Mouse (Mus musculus): ENCODE data around the gene Fgf7. TPM values are rescaled to one million over a fixed set of nuclear protein-coding genes. Genes with fewer than 3 reads are reported as not detected.

Gene Fgf7
- polyA plus RNA-seq, 1 experiment from 2014 or later = 0.31 TPM

- Histone ChIP-seq H3K4me3 (ENCODE audit: low read length) (no peak overlapping the region), H3K27me3 (replicated peaks; ENCODE audit: control insufficient read depth, insufficient read depth, low read length) (no peaks in the 10 kb centered on the region), H3K9me3 (ENCODE audit: control insufficient read depth, low read length) (no peaks in the 10 kb centered on the region), H3K9ac (ENCODE audit: low read depth, low read length) (no peak overlapping the region), H3K4me1 (ENCODE audit: control insufficient read depth, insufficient read depth, low read length) (no peaks in the 10 kb centered on the region), H3K27ac (ENCODE audit: low read length) (no peak overlapping the region), H3K36me3 (ENCODE audit: control insufficient read depth, insufficient read depth, low read length) (no peaks in the 10 kb centered on the region), H3K4me2 (ENCODE audit: low read depth, low read length) (no peak overlapping the region)
- no peak for ATAC-seq
- WGBS = 77% methylated on average over 3 of the region's 3 CpGs
Observed at GRCm38 (mm10) chr2:126084326-126084725, 49.9 kb downstream of the Fgf7 start.

DNA sequence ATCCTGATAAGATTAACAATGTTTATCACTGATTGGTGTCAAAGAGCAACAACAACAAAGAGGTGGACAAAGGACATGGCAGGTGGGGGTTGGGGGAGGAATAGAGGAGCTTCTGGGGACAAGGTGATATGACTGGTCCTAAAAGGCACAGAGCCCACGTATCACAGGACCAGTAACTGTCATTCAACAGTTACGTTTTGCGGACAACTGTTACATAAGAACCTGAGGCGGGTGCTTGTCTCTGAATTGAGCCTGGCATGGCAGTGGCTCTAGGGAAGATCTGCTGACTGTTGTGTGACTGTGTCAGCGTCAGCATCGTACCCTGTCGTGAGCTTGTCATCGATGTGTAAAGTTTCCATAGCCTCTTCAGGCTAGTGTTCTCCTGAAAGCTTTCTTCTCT lies 51.7 kb downstream of the Fgf7 start:
- H3K9me3 ChIP-seq (ENCODE audit: control insufficient read depth, low read length) = no peaks in the 10 kb centered on the region
- H3K36me3 ChIP-seq (ENCODE audit: control insufficient read depth, insufficient read depth, low read length) = no peaks in the 10 kb centered on the region
- no peak overlapping the region for H3K4me3 ChIP-seq (ENCODE audit: low read length)
- no peak overlapping the region for H3K4me2 ChIP-seq (ENCODE audit: low read depth, low read length)
- H3K27me3 ChIP-seq (replicated peaks; ENCODE audit: control insufficient read depth, insufficient read depth, low read length) = no peaks in the 10 kb centered on the region
- H3K4me1 ChIP-seq (ENCODE audit: control insufficient read depth, insufficient read depth, low read length) = no peaks in the 10 kb centered on the region
- ATAC-seq = no peak
- WGBS = 73% methylated on average over 8 of the region's 8 CpGs
- no peak overlapping the region for H3K27ac ChIP-seq (ENCODE audit: low read length)
- H3K9ac ChIP-seq (ENCODE audit: low read depth, low read length) = no peak overlapping the region

DNA sequence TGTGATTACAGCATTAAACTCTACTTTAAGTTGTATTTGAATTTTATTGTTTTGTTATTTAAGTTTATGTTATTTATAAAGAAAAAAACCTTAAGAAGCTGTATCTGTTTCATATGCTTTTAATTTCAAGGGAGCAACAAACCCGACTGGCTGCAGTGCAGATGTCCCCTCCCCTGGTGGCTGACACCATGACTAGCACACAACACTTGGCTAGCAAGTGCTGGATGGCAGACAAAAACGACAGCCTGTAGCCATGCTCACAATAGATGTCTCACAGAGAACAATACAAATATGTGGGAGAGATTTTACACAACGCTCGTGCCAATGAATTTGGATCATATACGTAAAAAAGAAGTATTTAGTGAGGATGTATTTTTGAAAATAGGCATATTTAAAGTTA lies 56.0 kb downstream of the Fgf7 start:
- H3K9ac ChIP-seq (ENCODE audit: low read depth, low read length) = no peak overlapping the region
- 75% methylated on average over 5 of the region's 5 CpGs for WGBS

DNA sequence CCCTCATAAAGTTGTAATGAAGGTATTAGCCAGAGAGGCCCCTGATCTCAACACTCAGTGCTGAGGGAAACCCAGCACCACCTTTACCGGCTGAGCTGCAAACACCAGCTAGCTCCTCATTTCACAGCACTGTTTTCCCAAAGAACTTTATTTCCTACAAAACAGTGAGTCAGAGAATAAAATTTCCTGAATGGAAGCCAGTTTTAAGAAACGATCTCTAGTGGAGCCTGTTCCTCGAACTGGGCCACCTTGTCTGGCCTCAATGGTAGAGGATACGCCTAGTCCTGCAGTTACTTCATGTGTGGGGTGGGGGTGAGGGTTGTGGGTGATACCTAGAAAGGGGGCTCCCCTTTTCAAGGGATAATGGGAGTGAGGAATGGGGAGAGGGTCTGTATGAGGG lies 60.2 kb downstream of the Fgf7 start:
- Histone ChIP-seq H3K4me2 (ENCODE audit: low read depth, low read length) (no peak overlapping the region), H3K27me3 (replicated peaks; ENCODE audit: control insufficient read depth, insufficient read depth, low read length) (no peaks in the 10 kb centered on the region), H3K36me3 (ENCODE audit: control insufficient read depth, insufficient read depth, low read length) (no peaks in the 10 kb centered on the region), H3K4me3 (ENCODE audit: low read length) (no peak overlapping the region), H3K9me3 (ENCODE audit: control insufficient read depth, low read length) (no peaks in the 10 kb centered on the region), H3K27ac (ENCODE audit: low read length) (no peak overlapping the region), H3K4me1 (ENCODE audit: control insufficient read depth, insufficient read depth, low read length) (no peaks in the 10 kb centered on the region), H3K9ac (ENCODE audit: low read depth, low read length) (no peak overlapping the region)
- ATAC-seq = no peak
- WGBS = 86% methylated on average over 4 of the region's 4 CpGs

More for the DNA sequence above, 56.0 kb downstream of the Fgf7 start:
- Histone ChIP-seq H3K4me2 (ENCODE audit: low read depth, low read length) (no peak overlapping the region), H3K4me1 (ENCODE audit: control insufficient read depth, insufficient read depth, low read length) (no peaks in the 10 kb centered on the region), H3K4me3 (ENCODE audit: low read length) (no peak overlapping the region), H3K27ac (ENCODE audit: low read length) (no peak overlapping the region), H3K27me3 (replicated peaks; ENCODE audit: control insufficient read depth, insufficient read depth, low read length) (no peaks in the 10 kb centered on the region), H3K9me3 (ENCODE audit: control insufficient read depth, low read length) (no peaks in the 10 kb centered on the region), H3K36me3 (ENCODE audit: control insufficient read depth, insufficient read depth, low read length) (no peaks in the 10 kb centered on the region)
- ATAC-seq = no peak

Other genes with a start within 250 kb of the Fgf7 start
- 77.4 and 91.1 TPM in 2 replicates for gene Galk2, start 175.5 kb upstream of the Fgf7 start, polyA plus RNA-seq (2015; fragmentation: Nextera tagmentation; extraction: Ambion mirVana)
- 49.6 and 54.3 TPM in 2 replicates for gene Cops2, start 175.5 kb upstream of the Fgf7 start, polyA plus RNA-seq (2015; fragmentation: Nextera tagmentation; extraction: Ambion mirVana)
- gene Fam227b, start 117.3 kb downstream of the Fgf7 start, polyA plus RNA-seq (2015; fragmentation: Nextera tagmentation; extraction: Ambion mirVana) = not detected in 2 replicates
- 23.7 and 27.7 TPM in 2 replicates for gene Dtwd1, start 117.5 kb downstream of the Fgf7 start, polyA plus RNA-seq (2015; fragmentation: Nextera tagmentation; extraction: Ambion mirVana)
- not detected in 2 replicates for gene Gm17555, start 180.4 kb downstream of the Fgf7 start, polyA plus RNA-seq (2015; fragmentation: Nextera tagmentation; extraction: Ambion mirVana)